Mouse (Mus musculus): ENCODE results near the gene Amotl1. TPM values are rescaled to one million over a fixed set of nuclear protein-coding genes. Genes with fewer than 3 reads are reported as not detected.

Gene Amotl1
- 1.8 TPM for polyA plus RNA-seq (2014; fragmentation: Illumina TruSeq; extraction: RNeasy Lipid Tissue Mini Kit (QIAGEN cat#74804); ENCODE audit: low read depth, low replicate concordance)

DNA sequence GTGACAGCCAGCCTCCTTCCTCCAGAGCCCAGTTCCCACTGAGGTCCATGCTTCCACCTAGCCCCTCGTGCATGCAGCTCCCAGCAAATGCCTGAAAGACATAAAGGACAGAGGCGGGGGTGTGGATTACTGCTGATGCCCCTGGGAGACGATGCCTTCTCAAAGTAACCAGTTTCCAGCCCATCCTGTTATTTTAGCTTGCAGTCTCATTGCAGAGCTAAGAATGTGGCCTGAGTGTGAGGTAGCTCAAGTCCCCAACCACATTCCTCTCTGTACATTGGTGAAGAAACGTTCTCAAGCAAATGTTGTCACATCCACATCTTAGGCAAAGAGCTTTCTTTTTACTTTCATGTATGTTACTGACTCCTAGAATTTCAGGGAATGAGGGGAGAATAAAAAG lies at the start of gene Amotl1:
Amotl1 (minus strand) TSS at position 101 of the 400 bp plus-strand sequence.

DNA sequence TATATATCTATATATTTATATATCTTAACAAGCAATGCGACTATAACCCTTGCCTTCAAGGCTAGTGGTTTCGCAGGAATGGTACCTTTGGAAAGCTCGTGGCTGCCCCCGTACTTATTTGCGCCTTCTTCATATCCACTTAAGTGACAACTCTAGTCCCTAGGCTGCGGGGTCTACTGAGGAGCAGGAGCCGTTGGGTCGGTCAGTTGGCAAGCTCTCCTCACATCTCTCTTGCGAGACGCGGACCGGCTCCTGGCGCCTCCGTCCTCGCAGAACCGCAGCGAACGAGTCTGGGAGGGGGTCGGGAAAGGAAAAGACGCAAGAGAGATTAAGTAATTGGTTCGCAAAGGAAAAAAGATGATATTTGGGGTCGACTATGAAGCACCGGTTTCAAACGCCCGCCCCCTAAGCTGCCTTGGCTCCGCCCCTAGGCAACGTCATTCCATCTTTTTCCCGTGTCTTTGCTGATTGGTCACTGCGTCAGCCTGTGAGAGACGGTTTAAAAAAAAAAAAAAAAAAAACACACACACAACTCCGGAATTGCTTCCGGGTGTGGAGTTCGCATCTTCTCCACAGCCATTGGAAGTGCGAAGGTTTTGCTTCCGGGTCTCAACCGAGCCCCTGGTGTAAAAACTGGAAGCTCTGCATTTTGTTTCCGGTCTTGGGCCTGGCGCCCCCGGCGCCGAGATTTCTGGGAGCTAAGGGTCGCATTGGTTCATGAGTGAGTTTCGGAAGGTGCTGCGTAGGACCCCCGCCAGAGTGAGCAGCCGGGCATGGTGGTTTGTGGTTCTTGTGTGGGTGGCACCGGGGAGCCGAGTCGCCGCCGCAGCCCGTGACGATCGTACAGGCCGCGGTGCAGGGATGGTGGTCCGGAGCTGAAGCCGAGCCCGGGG lies 144.6 kb downstream of the Amotl1 start, which contains the start of the genes Kdm4d and Cwc15:
Kdm4d (minus strand) TSS at position 460 of the 893 bp plus-strand sequence.
Cwc15 (plus strand) TSS at position 595 of the 893 bp plus-strand sequence.

Other genes with a start within 250 kb of the Amotl1 start
- not detected for gene Kdm4d, start 144.6 kb downstream of the Amotl1 start, polyA plus RNA-seq (2014; fragmentation: Illumina TruSeq; extraction: RNeasy Lipid Tissue Mini Kit (QIAGEN cat#74804); ENCODE audit: low read depth, low replicate concordance)
- 135 TPM for gene Cwc15, start 144.4 kb downstream of the Amotl1 start, polyA plus RNA-seq (2014; fragmentation: Illumina TruSeq; extraction: RNeasy Lipid Tissue Mini Kit (QIAGEN cat#74804); ENCODE audit: low read depth, low replicate concordance)
- not detected for gene Piwil4, start 95.7 kb upstream of the Amotl1 start, polyA plus RNA-seq (2014; fragmentation: Illumina TruSeq; extraction: RNeasy Lipid Tissue Mini Kit (QIAGEN cat#74804); ENCODE audit: low read depth, low replicate concordance)
- gene Fut4, start 107.3 kb upstream of the Amotl1 start, polyA plus RNA-seq (2014; fragmentation: Illumina TruSeq; extraction: RNeasy Lipid Tissue Mini Kit (QIAGEN cat#74804); ENCODE audit: low read depth, low replicate concordance), result 0.21 TPM
- gene 1700012B09Rik, start 126.0 kb upstream of the Amotl1 start, polyA plus RNA-seq (2014; fragmentation: Illumina TruSeq; extraction: RNeasy Lipid Tissue Mini Kit (QIAGEN cat#74804); ENCODE audit: low read depth, low replicate concordance), result not detected
- 13.1 TPM for gene Mre11a, start 139.6 kb upstream of the Amotl1 start, polyA plus RNA-seq (2014; fragmentation: Illumina TruSeq; extraction: RNeasy Lipid Tissue Mini Kit (QIAGEN cat#74804); ENCODE audit: low read depth, low replicate concordance)
- gene Ankrd49, start 139.8 kb upstream of the Amotl1 start, polyA plus RNA-seq (2014; fragmentation: Illumina TruSeq; extraction: RNeasy Lipid Tissue Mini Kit (QIAGEN cat#74804); ENCODE audit: low read depth, low replicate concordance), result 17.7 TPM
- not detected for gene Gpr83, start 215.2 kb upstream of the Amotl1 start, polyA plus RNA-seq (2014; fragmentation: Illumina TruSeq; extraction: RNeasy Lipid Tissue Mini Kit (QIAGEN cat#74804); ENCODE audit: low read depth, low replicate concordance)

Measured in liver, adult 10 weeks (tissue).